Mouse (Mus musculus): Measurements from ENCODE around the gene Sgcb.
"Not testable (repeated sequence)": the region's sequence is repeated elsewhere in the genome, so short reads cannot be mapped to it uniquely, and the experiment has no call there.

The Sgcb gene

GRCm38 (mm10) chr5:73585212-73586115, 62.1 kb downstream of the Sgcb start:
- intact Hi-C loops (cut with DNase I), result no loop called here

GRCm38 (mm10) chr5:73584011-73584410, 63.6 kb downstream of the Sgcb start:
- intact Hi-C loops (cut with DNase I), result not testable (repeated sequence)

All from adrenal gland (tissue).